Mouse (Mus musculus): ENCODE data around the gene Rpl41.
"Not testable (repeated sequence)": the region's sequence is repeated elsewhere in the genome, so short reads cannot be mapped to it uniquely, and the experiment has no call there.

Gene Rpl41

DNA sequence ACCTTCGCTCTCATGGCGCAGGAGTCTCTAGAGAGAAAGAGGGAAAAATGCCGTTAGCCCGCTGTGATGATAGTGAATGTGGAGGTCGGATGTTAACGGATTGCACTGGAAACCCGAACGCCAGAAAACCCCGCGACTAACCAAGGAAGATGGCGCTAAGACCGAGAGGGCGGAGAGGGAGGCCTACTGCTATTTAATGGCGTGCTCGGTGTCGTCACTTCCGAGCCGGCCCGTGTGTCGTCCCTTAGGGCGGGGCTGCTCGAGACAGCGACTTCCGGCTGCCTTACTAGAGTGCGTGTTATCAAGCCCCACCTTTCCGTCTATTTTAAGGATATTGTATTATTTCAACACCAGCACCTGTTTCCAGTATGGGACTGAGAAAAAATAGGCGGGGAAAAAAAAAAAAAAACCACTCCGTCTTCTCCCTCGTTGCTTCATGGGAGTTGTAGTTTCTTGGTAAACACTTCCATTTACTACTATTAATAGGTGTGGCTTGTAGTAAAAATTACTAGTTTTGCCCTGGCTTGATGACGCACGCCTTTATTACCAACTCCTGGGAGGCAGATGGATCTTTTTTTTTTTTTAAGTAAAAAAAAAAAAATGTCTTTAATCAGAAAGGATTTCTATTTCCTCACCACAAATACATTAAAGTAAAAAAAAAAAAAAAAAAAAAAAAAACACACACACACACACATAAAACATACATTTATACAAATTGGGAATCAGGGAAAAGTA lies at the start of gene Rpl41:
Gene Rpl41, minus strand, starts transcription at position 359 of the 735 bp plus-strand sequence.
- DNase-seq, result peak; percentile 100

DNA sequence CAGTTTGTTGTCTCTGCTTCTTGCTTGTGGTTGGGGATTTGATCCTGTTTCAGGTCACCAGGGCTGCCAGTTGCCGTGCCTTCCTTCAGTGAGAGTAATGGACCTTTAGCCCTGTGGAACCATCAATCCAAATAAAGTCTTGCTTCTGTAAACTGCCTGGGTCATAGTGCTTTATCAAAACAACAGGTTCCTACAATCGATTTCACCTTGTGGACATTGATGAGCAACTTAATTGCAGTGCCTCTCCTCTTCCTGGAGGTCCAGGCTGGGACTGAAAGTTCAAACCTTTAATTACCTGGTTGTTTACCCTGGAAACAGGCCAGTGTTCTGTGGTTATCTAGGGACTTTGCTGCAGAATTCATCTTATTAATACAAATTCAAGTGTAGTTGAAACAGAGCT lies 49.4 kb upstream of the Rpl41 start:
- no peak for DNase-seq

DNA sequence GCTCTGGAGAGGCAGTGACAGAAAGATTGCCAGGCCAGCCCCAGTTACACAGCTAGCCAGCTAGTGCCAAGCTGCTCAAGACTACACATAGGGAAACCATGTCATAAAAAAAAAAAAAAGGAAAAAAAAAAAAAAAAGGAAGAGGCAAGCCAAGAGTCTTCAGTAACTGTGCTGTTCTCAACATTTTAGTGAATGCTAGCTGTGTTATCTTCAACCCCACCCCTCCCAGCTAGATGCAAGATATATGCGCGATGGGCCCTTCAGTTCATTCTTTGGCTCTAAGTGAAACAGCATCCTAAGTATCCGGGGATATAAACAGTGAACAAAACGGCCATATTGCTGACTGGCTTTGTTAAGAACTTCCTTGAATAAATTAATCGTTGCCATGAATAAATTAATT lies 43.7 kb upstream of the Rpl41 start:
- DNase-seq, result no peak

DNA sequence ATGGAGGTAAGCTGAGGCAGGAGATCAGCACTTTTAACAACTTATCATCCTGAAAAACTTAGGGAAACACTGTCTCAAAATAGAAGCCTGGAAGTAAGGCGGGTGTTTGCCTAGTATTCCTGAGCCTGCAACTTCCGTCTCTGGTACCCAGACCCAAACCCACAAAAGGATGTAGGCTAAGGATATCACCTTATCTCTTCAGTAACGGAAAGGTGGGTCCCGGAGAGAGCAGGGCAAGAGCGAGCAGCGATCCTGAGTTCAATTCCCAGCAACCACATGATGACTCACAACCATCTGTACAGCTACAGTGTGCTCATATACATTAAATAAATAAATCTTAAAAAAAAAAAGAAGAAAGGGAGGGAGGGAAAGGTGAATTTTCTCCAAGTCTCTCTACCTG lies 42.3 kb upstream of the Rpl41 start:
- no peak for DNase-seq

DNA sequence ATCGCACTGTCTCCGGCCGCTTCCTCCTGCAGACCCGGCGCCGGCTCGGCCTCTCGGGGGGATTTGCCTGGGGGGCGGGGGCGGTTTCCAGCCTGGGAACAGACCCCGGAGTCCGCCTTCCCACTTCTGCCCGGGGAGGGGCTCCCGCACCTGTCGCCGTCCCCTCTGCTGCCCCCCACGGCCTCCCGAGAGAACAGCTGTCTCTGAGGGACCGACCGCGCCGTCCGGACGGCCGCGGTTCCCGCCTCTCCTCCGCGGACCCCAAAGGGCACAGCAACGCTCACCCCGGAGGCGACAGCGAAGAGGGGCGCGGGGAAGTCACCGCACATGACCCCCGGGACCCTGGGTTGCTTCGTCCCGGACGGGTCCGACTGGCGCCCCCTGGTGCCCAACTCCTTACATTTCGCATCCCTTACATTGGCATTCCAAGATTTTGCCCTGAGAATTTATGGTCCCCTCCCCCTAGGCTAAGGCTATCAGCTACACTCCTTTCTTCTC lies 41.1 kb upstream of the Rpl41 start:
- peak; percentile 94 for DNase-seq

DNA sequence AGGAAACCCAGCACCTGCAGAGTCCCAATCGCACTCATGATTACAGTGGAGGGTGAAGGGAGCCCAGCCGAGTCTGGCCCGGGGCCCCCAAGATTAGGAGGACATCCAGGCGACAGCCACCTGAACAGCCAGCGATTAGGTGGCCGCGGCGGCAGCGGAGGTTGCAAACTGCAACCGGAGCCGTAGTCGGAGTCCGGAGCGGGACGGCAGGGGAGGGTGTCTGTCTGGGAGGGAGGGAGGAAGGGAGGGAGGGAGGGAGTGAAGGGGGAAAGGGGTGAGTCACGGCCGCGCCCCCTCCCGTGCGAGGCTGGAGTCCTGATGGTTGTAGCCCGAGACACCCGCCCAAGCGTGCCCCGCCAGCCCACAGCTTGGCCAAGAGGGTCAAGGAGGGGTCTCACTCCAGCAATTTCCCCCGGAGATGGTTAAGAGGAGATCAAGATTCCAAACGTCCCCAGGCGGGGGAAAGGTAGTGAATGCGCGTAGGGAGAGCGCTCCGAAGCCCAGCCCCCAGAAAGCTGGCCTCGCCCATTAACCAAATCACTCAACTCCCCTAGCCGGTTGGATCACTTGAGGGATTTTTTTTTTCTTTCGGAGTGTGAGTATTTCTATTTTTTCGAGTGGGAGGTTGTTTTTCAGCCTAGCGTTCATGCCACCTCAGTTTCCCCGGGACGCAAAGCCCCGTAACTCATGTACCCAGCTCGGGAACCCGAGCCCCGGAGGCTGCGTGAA lies 40.5 kb upstream of the Rpl41 start, which contains the start of gene Erbb3:
Gene Erbb3, minus strand, starts transcription at position 189 of the 729 bp plus-strand sequence.
- peak; percentile 94 for DNase-seq

DNA sequence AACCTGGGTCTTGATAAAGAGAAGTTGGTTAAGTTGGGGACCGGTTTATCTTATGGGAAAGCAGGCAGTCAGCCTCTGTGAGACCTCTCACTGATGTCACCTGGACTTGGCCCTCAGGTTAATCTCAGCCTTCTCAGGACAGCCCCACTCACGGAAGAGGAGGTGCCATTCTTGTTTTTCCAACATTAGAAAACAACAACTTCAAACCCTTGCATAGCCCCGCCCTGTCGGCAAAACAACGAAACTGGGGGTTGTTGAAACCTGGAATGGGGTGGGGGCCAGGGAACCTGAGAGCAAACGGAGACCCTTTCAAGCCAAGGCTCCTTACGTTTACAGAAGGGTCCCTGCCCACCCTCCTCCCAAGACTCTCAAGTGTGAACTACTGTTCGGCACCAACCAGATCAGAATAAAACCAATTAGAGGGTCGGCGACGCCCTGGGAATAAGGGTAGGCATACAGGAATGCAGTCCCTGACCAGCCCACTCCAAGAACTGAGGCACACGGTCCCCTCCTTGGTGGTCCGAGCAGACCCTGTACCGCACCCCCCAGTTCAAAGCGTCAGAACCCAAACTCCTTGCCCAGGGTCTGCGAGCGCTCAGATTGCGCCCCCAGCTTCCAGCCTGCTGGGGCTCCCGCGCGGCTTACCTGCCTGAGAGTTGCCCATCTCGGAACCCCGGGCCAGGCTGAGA lies 39.8 kb upstream of the Rpl41 start:
- no peak for DNase-seq

DNA sequence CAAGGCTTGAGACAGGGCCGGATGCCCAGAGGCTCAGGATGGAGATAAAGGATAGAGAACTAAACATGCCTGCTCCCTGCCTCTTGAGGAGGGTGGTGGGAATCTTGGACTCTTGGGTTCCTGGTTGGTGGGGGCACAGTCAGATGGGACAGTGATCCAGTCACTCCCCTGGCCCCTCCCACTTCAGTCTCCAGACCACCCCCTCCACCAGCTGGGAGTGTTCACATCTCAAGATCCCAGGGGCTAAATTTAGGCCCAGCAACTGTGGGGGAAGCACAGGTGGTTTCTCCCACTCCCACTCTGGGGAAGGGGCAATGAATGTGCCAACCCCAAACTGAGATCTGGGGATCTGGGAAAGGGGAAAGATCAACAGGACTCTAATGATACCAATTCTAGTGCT lies 39.0 kb upstream of the Rpl41 start:
- DNase-seq, result no peak

DNA sequence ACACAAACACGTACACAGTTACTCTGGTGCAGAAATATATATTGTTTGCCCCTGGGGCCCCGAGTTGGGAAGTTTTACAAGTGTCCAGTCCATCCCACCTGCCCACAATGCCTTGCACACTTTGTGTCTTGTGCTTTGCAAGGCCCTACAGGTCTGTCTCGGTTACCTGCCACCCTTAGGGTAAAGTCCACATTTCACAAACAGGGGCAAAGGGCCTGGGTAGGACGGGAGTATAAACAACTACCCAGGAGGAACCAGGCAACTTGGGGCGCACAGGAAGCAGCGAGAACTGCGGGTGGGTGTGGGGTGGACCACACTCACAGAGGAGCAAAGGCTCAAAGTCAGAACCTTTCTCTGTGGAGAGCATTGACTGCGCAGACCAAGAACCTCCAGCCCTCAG lies 38.6 kb upstream of the Rpl41 start:
- no peak for DNase-seq

DNA sequence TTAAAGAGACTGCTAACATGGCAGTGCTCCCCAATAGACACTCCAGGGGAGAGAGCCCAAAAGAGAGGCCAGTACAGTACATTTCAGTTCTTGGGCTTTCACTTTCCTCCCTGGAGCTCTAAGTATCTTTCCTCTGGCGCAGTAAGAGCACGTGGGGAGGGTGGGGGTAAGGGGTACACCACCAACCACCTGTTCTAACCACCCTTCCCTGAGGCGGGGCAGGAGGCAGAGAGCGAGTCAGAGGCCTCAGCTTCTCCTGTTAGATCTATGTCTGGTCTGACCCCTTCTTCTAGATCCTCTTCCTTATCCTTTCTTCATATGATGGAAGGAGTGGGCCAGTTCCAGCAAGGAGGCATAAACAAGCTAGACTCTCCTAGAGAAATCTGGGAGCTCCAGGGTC lies 38.0 kb upstream of the Rpl41 start:
- DNase-seq, result no peak

DNA sequence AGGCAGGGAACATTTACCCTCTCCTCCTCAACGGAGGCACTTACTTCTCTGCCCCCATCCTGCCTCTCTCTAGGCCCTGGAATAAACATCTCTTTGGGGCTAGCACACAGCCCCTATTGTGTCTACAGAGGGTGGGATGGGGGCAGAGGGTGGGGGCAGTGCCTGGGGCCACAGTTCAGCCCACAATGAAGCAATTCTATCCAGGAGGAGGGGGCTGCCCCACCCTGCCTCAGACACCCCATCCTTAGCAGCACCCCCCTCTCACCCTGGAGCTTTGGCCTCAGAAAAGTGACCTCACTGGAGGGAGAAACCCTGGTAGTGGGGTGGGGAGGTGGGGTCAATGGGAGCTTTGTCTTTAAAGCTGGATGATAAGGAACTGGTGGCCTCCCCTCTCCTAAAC lies 37.4 kb upstream of the Rpl41 start:
- DNase-seq, result no peak

DNA sequence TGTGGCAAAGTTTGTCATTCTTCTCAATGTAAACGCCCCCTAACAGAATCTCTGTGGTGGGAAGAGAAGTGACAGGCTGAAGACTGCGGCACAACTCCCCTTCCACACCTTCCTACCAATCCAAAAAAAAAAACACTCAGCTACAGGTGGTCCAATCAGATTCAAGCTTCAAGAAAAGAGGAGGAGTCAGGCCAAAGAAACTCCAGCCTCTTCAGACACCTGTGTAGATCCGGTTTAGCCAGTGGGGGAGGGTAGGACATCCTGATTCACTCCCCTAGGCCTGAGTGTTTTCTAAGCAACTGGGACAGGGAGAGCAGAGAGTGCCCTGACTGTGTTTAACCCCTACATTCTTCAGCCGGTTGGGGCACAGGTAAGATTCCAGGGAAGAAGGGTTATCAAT lies 35.3 kb upstream of the Rpl41 start:
- no peak for DNase-seq

DNA sequence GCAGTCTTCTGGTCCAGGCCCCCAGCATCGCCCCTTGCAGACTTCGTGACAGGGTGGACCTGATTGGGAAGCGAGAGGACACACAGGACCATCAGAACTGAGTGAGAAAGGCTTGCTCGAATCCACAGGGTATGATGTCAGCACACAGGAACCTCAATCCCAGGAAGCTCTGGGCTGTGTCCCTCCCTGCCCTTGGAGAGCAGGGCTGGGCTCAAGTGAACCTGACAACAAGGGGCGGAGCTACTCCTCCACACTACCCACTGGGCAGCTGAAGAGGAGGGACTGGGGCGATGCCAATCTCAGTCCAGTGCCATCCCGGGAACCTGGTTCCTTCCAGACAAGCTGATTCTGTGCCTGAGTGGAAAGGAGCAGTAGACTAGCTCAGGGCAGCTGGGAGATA lies 34.5 kb upstream of the Rpl41 start:
- peak; percentile 97 for DNase-seq

DNA sequence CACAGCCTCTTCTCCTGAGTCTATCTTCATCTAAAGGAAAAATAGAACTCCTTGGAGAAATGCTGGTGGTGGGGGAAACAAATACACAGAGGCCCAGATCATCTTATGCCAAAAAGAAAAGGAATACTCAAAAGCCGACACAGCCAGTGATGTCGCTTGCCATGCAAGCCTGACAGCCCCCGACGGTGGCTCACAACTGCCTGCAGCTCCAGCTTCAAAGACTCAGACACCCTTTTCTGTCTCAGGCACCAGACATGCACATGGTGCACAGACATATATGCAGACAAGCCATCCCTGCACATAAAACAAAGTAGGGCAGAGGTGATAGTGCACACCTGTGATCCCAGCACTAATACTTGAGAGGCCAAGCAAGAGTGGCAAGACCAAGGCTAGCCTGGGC lies 30.6 kb upstream of the Rpl41 start:
- DNase-seq, result no peak

DNA sequence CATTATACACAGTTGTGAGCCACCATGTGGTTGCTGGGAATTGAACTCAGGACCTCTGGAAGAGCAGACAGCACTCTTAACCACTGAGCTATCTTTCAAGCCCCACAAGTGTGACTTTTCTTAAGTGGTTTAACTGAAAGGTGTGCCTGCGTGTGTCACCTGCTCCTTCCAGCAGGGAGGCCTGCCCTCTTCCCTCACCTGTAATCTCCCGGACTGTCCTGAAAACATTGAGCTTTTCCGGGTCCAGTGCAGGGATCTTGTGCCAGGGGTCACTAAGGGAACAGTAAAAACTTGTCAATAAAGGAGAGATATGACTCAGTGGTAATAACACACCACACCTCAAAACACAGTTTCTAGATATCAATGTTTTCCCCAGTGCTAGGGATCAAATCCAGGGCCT lies 30.2 kb upstream of the Rpl41 start:
- no peak for DNase-seq

DNA sequence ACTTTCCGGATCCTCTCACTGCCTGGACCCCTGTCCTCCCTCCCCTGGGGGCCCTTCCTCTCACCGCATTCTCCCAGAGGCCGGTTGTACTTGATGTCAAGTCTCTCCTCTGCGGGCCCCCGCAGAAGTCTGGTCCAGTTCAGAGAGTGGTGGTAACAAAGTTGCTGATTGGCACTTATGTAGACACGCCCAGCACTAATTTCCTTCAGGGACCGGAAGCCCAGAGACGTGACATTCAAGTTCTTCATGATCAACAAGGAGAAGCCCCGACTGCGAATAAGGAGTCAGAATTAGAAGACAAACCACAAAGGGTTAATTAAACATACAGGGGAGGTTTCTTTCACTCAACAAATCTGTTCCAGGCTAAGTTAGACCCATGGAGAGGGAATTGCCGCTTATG lies 29.2 kb upstream of the Rpl41 start:
- no peak for DNase-seq

DNA sequence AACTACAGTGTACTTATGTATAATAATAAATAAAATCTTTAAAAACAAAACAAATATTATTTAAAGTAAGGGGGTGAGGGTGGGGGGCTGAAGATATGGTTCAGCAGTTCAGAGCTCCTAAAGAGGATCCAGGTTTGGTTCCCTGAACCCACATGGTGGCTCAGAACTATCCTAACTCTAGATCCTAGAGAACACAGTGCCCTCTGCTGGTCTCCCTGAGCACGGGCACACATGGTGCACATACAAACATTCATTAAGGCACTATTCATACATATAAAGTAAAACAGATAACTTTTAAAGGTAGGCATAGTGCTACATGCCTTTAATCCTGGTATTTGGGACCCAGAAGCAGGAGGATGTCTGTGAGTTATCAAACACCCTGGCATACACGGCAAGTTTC lies 26.0 kb upstream of the Rpl41 start:
- peak; percentile 68 for DNase-seq

DNA sequence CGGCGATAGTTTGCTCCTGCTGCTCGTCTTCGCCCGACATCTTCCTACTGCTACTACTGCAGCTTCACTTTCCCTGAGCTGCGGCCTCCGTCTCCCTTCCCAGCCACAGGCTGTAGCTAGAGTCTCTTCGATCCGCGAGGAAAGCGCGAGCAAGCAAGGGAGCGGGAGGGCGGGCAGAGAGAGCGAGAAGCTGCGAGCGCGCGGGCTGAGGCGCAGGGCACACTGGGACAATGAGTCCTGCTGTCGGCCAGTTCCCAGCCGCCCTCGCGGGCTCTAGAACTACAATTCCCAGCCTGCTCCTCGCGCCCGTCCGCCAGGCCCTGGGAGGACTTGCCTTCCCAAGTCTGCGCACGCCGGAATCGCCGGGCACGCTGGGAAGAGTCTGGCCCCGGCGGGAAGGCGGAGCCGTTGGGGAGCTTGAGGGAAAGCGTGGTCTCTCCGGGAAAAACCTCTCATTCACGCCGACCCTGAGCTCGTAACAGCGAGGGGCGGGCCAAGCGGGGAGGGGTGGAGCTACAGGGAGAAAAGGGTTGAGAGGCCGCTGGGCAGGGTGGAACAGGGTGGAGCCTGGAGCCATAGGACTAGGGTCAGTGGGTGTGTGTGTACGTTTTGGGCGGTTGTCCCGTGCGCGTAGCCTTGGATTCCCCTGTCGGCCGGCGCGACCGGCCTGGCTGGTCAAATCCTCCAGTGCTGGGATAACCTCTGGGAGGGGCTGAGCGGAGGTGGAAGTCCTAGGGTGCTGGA lies 16.9 kb upstream of the Rpl41 start, which contains the start of gene Pa2g4:
Gene Pa2g4, minus strand, starts transcription at position 200 of the 744 bp plus-strand sequence.
- DNase-seq, result peak; percentile 100

DNA sequence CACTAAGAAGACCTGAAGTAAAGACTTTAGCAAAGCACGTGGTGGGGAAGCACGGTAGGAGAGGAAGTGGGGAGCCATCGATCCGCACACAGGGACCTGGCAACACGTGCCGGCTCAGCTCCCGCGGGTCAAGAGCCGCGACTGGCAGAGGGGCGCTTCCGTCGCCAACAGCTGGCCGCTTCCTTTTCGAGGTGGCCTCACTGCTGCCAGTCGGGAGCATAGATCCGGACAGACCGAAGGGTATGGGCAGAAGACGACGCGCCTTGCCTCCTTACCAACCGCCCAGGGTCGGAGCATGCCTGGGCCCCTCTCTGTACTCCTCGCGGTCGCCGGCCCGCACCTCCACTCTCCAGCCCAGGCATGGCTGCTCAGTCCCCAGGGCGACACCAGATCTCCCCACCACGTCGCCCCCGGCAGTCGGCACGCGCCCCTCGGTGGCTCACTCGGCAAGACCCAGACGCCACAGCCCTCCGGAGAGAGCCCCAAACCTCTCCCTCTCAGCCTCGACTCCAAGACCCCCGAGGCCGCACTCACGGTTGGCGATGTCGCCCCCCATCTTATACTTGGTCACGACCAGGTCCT lies 16.2 kb upstream of the Rpl41 start:
- DNase-seq, result peak; percentile 96

DNA sequence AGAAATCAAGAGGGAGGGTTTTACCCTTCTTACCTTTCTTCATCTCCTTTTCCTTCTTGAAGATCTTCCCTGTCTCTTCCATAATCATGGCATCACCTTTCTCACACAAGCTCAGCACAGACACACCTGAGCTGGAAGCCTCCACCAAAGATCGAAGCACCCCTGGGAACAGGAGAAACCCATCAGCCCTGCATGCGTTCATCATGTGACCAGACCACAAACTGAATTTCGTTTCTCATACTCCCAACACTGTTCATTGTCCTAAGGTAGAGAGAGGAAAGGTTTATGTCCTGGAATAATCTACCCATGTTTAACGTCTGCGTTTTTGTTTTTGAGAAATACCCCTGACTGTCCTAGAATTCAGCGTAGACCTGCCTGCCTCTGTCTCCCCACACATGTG lies 14.4 kb upstream of the Rpl41 start:
- no peak for DNase-seq

DNA sequence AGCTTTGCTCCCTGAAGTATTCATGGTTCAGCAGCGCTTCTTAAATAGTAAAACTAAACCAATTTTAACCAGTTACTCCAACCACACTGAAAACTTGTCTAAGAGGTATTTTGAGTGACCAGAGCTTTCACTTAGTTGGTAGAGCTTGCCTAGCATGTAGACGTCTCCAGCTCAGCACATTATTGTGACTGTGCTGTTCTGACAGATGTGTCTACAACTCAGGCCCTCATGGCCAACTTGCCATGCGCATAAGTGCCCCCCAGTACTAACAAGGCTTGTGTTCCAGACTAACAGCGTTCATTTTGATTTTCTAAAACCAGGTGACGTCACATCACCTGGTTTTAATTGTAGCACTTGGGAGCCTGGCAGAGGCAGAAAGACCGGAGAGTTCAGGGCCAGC lies 7.9 kb upstream of the Rpl41 start:
- DNase-seq, result no peak

DNA sequence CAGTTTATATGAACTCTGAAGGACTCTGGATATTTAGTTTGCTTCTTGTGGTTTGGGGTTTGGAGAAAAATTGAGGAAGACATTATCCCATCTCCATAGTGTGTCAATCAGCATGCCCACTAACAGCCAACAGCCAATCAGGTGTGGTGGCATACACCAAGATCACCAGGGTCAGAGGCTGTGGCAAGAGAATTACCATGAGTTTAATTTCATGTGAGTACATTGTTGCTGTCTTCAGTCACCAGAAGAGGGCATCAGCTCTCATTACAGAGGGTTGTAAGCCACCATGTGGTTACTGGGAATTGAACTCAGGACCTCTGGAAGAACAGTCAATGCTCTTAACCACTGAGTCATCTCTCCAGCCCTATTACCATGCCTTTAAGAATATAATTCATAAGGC lies 7.2 kb upstream of the Rpl41 start:
- no peak for DNase-seq

DNA sequence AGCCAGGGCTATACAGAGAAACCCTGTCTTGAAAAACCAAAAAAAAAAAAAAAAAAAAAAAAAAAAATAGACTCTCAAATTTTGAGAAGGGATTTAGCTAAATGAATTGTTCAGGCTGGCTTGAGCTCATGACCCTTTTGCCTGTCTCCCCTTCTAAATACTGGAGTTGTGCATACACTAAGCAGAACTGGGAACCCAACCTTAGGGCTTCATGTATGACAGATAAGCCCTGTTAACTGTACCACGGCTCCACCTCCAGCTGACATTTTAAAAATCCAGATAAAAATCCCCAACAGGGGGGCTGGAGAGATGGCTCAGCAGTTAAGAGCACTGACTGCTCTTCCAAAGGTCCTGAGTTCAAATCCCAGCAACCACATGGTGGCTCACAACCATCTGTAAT lies 6.5 kb upstream of the Rpl41 start:
- DNase-seq, result not testable (repeated sequence)

Data from heart, adult 11 months (tissue).